Mouse (Mus musculus): ENCODE data around the gene Spon1.

The Spon1 gene

DNA sequence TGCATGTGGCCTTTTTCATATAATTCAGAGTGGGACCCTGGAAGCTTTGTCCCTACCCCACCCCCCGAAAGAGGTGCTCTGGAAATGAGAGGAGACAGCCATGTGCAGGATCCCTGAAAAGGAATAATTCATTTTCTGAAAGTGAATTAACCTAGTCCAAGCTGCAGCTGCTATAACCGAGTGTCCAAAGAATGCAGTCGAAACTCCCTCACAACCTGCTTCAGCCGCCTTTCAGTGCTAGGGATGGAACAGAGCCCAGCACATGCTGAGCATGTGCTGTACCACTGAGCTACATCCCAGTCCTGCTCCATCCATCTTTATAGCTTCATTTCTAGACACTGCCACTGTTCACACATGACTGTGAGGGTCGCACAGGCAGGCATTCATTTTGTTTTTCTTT is 79.4 kb downstream of the Spon1 start:
- DNase-seq, result peak; percentile 33 to 45

DNA sequence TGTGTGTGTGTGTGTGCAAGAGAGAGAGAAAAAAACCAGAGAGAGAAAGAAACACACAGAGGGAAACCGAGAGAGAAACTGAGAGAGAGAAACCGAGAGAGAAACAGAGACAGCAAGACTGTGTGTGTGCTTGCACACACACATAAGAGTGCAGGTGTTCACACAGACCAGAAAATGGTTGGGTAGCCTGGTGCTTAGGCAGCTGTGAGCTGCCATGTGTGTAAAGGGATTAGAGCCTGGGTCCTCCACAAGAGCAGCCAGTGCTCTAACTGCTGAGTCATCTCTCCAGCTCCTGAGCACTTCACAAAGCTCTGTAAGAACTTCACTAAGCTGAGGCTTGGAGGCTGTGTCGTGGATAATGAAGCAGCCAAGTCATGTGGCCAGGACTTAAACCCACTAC is 80.8 kb downstream of the Spon1 start:
- no peak for DNase-seq

DNA sequence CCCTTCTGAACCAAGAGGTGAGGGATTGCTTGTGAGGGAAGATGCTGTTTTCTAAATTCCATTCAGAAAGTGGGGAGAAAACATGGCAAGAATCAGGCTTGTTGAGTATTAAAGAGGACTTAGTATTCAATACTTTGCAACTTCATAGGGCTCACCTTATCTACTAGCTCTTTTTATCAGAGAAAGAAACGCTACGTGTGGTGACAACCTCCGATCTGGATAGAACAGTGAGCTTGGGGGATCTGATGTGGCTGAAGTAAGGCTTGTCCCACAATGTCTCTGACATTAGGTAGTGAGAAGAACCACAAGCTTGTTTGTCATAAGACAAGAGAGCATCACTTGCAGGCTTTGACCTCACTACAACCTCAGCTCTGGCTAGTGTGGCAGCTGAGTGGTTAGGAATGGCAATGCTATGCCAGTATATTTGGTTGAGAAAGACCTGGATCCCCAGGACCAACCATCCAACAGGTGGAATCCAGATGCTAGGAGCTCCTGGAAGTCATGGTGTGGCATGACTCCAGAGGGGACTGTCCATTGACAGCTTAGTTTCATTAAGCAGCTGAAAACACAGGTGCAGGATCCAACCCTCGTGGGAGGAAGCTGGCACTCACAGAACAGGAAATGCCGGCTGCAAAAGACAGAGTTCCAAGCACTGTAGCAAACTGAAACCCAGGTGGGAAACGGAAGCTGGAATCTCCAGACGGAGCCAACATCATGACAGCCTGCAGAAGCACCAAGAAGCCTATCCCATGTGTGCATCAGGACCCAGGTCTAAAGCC is 81.4 kb downstream of the Spon1 start:
- no peak for DNase-seq

DNA sequence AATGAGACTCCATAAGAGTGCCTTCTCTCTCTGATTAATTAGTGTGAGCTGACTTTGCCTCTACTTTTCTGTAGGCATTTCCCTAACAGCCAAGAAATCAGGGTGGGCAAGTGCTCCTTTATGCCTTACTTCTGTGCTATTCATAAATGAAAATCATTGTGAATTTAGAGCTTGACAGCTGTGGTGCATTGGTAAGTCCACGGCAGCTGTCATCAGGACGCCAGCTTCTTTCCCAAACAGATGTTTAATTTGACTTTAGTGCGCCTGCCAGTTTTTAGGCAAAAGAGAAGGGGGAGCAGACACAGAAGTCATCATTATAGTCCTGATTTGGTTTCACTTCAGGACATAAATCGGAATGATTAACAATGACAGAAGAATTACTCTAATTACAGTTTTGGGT is 84.6 kb downstream of the Spon1 start:
- no peak for DNase-seq

DNA sequence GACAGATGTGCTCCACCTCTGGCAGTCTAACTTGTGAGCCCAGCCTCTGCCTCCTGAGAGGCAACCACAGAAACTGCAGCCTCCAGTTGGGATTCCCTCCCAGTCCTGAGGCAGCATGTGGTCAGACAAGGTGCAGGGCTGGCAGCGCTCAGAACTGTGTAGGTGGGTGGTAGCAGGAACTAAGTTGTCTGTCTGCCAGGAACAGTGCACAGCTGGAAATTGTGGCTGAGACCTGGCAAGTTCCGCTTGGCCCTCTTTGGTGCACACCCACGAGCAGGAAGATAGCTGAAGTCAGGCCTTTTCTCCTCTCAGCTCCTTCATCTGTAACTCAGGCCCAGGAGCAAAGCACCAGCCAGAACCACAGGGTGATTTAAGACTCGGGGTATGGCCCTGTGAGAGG is 89.6 kb downstream of the Spon1 start:
- DNase-seq, result no peak

DNA sequence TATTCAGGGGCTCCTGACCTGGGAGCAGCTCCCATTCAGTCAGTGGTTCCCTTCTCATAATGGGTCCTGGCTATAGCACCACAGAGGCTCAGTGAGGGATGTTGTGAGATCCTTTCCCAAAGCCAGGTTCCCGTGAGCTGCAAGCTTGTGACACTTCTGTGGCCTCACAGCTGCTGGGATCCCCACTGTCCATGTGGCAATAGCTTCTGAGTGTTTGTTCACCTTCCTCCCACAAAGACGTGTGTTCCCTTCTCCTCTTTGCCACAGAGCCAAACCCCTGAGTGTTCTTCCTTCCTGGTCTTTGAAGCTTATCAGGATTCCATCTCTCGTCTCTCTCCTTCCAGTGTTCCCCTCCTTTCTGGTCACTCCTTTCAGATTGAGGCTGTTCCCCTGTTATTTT is 90.3 kb downstream of the Spon1 start:
- DNase-seq, result no peak

DNA sequence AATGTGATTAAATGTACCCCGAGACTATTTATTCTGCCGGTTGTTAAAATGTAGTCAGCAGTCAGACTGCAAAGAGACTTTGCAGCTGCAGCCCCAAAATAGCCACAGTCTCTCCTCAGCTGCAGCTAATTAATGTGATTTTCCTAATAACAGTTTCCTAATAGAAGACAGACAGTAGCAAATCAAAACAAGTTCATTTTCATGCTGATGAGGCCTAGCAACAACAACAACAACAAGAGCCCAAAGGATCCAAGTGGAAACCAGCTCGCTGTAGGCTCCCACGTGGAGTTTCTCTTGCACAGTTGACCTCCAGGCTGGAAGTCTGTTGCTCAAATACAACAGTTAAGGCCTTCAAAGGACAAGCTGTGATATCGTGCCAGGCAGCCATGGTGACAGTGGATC is 93.7 kb downstream of the Spon1 start:
- no peak for DNase-seq

DNA sequence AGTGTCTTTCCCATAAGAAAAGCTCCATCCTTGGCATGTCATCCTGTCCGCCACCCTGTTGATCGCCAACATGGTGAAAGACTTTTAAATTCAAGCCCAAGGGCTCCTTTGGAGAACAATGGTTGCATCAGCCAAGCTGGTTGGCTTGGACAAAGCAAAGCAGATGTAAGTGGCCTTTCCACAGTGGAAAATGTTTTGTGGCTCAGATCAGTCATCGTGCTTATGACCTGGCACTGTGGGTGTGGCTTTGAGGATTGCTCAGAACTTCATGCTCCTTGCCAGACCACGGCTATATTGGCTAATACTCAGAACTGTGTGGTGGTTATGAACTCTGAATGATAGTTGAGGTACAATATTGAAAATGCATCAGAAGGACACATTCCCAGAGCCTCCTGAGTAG is 96.2 kb downstream of the Spon1 start:
- DNase-seq, result no peak

DNA sequence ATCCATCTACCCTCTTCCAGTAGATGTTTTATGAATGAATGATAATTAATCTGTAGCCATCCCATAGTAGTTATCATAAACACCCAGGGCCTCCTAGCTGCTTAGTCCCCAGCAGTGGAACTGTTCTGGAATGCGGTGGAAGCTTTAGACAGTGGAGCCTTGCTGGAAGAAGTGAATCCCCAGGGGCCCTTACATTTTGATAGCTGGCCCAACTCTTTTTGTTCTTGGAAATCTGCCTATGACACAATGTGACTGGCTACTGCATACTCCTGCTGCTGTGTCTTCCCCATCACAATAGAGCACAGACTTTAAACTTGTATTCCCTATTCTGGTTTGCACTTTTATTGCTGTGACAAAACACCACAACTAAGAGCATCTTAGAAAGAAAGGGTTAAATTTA is 107.0 kb downstream of the Spon1 start:
- DNase-seq, result no peak

DNA sequence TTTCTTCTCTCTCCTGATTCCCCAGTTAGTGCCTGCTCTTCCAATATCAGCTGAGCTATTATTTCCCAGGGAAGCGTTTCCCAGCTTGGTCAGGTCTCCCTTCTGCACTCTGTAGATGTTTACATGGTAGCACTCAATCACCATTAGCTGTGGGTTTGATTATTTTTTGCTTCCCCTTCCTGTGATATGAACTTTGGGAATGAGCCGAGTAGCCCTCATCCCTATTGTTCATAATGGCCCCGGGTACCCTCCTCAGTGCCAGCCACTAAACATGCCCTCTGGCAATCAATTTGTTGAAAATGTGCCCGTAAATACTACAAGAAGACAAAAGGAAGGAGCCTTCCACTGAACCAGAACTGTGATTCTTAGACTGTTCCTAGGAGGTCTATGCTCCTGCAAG is 111.7 kb downstream of the Spon1 start:
- DNase-seq, result no peak

DNA sequence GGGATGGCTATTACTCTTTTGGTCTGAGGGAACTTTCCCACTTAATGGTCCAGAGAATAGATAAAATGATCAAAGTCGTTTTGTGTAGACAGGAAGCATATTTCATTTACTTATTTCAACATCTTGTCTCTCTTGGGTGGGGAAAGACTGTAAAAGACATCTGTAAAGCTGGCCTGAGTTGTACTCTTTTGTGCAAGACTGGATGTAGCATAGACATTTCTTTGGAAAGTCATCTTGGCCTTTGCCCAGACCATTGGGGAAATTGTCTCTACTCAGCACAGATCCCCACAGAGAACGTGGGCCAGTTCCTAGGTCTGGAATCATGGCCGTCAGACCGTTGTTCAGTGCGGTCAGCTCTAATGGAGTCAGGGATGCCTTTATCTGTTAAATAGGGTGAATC is 112.1 kb downstream of the Spon1 start:
- DNase-seq, result no peak

DNA sequence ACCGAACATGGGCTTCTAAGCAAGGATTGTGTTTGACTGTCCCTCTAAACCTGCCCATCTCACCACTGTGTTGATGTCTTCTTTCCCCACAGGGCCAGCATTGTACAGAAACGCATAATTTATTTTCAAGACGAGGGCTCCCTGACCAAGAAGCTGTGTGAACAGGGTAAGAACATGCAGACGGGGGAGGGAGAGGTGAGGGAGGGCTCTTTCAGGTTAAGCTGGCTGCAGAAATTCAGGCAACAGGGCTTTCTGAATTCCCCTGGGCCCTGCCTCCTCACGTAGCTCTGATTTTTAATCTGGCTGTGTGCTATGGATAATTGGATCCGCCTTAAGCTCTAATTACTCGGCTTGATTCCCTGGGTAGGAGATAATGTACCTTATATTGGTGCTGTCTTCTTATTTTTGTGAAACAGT is 113.3 kb downstream of the Spon1 start:
- DNase-seq, result no peak

DNA sequence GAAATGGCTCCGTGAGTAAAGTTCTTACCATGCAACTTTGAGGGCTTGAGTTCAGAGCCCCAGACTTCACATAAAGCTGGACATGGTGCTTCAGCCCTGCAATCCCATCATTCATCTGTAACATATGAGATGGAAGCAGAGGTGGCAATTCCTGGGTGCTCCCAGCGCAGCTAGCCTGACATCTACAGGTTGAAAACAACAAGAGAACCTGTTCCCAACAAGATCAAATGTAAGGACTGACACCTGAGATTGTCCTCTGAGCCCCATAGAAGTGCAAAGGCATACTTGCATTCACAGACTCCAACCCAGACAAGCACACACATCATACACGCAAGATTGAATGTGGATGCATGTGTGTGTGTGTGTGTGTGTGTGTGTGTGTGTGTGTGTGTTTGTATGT is 114.2 kb downstream of the Spon1 start:
- DNase-seq, result no peak

DNA sequence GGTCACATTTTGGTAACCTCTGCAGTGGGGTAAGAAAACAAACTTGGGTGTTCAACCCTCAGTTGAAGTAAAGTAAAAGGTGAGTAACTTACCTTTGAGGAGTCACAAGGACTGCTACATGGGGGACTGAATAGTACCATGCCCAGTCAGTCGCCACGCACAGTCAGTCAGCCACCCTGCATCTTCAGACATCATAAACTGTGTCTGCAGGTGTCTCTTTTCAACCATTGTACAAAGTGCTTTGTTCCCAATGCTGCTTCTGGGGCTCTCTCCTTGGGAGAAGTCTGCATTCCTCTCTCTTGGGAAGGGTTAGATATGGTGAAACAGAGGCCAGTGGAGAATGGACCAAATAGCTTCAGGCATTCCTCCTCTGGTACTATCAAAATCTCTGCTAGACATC is 125.0 kb downstream of the Spon1 start:
- no peak for DNase-seq

DNA sequence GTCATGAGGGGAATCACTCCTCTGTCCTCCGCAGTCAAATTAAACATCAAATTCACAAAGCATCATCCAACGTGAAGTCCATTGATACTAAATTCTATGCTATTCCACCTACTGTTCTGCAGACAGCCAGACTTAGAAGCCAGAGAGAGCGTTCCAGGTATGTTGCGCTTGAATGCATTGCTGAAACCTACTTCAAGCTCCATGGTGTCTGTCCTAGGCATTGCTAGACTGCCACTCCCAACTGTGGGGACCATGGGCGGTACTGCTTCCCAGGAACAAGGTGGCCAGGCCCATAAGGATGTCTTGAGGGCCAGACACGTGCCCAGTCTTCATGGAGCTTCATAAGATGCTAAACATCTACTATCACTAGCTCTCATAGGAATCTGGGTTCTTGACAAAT is 125.7 kb downstream of the Spon1 start:
- DNase-seq, result no peak

DNA sequence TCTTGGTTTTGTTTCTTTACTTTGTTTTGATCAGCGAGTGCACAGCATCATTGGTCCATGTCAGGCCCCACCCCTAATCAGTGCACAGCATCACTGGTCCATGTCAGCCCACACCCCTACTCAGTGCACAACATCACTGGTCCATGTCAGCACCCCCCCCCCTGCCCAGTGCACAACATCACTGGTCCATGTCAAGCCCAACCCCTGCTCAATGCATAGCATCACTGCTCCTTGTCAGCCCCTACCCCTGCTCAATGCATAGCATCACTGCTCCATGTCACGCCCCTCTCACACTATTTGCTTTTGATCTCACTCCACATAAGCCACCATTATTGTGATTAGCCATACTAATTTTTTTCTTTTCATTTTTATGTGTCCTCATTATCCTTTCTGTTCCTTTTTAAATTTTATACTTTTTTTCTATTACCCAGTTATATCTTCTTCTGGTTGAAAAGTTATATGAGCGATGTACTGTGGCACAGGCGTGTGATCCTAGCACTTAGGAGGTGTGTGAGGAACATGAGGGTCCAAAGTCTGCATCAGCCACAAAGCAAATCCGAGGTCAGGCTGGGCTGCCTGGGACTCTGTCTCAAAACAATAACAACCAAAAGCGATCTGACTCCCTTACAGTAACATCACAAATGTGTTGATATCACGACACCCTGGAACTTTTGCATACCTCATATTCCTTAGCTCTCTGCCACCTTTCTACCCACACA is 128.3 kb downstream of the Spon1 start:
- no peak for DNase-seq

DNA sequence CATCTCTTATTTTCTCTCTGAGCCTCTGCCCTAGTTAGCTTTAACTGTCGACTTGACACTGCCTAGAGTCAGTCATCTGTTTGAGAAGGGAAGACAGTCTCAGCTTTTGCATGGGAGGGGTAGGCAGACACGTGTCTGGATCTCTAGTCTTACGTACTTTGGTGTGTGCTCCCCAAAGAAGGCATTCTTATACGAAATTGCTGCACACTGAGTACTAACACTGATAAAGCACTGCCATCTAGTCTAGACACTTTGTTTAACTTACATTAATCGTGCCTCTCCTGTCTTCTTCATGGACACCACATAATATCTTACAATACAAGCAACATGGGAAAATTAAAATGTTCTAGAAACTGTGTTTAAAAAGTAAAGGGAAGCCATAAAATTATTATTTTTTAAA is 129.5 kb downstream of the Spon1 start:
- no peak for DNase-seq

DNA sequence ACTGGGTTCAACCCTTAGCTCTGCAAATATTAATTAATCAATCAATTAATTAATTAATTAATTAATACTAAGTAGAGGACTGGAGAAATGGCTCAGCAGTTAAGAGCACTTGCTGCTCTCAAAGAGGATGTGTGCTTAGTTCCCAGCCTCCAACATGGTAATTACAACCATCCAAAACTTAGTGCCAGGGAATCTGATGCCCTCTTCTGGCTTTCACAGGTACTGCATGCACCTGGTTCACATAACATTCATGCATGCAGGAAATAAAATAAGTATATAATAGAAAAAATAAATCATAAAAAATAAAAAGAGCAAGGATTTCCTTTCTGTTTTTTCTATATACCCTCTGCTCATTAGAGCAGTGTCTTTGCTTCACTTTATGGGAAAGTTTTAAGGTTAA is 132.6 kb downstream of the Spon1 start:
- no peak for DNase-seq

DNA sequence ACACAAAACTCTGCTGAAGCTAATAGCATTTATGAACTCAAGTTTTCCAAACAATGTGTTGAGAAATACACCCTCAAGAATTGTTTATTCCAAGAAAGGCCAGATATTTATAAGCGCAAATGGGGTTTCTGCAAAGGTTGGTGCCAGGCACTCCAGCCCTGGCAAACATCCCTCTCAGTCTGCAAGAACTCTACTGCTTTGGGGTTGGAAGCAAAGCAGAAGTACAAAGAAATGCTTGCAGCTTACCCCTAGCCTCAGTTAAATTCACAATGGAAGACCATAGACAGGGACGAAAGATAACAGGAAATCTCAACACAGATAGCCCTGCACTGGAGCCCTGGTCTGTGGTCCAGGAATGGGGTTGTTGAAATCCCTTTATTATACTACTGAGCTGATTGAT is 135.7 kb downstream of the Spon1 start:
- no peak for DNase-seq

DNA sequence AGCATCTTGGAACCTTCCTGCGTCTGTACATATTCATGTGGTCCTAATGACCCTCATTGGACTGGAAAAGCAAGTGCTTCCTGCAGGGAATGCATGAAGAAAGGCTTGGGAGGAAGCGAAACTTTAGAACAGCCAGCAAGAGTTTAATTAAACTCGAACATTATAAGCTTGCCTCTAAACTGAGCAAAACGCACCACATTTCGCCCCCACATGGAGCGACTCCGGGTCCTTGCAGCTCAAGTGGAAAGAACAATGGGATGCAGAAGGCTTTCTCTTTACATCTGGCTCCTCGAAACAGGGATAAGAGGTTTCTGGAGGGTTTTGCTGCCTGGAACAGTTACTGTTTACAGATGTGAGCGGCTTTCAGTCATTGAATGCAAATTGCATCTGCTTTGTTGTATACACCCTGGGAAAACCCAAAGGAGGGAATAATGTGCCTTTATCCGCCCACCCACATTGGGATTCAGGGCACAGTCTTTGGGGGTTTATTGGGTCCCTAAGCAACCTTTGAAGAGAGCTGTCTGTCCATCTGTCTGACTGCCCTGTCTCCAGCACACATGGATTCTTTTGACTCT is 136.2 kb downstream of the Spon1 start:
- DNase-seq, result no peak

DNA sequence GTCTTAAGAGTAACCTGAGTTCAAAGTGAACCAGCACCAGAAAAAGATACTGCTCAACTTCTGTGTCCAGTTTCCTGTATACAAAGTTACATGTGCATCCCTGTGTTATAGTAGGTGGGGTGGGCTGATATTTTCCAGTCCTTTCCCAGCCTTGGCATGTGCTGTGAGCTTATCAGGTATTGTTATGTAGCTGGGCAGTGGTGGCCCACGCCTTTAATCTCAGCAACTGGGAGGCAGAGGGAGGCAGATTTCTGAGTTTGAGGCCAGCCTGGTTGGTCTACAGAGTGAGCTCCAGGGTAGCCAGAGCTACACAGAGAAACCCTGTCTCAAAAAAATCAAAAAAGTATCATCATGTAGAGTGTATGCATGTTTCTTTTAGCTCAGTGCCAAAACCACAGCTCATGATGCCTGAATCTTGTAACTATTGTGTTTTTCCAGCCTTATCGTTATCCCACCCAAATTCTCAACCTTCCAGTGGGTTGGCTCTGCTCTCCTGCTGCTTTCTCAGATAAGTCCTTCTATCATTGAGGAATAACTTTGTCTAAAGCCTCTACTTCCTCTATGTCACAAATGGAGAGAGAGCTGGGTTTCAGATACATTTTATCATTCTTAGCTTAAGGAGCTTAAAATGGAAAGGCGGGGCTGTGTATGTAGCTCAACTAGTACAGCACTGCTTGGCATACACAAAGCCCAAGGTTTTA is 137.5 kb downstream of the Spon1 start:
- no peak for DNase-seq

DNA sequence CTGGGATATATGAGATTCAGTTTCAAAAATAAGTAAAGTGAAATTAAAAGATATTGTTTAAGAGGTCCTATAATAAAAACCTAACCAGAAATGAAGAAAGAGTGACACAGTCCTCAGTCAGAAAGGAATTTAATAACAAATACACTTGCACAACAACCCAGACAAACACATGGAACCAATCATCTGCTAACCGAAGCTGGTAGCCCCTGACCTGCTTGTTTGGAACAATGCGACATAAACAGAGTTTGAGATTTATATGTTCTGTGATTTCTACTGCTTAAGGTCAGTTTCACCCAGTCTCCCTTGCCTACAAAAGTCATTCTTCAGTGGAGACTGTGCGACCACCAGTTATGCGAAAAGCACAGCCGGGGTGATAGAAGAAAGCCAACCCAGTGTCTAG is 138.1 kb downstream of the Spon1 start:
- DNase-seq, result no peak

DNA sequence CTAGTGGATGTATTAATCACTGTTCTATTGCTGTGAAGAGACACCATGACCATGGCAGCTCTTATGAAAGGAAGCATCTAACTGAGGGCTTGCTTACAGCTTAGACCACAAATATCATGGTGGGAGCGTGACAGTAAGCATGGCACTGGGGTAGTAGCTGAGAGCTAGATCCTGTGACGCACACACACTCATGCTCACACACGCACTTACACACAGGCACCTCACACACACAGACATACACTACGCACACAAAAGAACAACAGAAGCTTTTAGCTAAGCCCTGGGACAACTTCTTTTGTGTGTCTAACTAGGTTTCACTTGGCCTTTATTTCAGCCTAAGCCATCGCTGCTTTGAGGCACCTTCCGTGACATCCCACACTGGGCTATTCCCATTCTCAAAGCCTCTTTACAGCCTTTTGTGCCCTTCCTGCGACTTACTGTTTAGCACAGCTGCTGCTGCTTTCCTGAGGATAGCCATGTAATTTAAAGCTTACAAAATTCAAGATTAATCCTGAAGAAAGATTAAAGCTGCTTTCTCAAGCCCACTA is 138.6 kb downstream of the Spon1 start:
- no peak for DNase-seq
